Mouse (Mus musculus) liver, postnatal 0 days (tissue): ENCODE measurements around the gene Got2. TPM values are rescaled to one million over a fixed set of nuclear protein-coding genes. Genes with fewer than 3 reads are reported as not detected.
"Not testable (repeated sequence)": the region's sequence is repeated elsewhere in the genome, so short reads cannot be mapped to it uniquely, and the experiment has no call there.

ENCODE experiments used
- ATAC-seq: fragments of 200-750 bp; cut with Nextera tagmentation; 2 replicates; pipeline ENCODE4 v1.8.0; 2017; ENCODE audit warnings: mild to moderate bottlenecking, moderate library complexity
- DNase-seq: peaks from one replicate; pipeline ENCODE4 v3.0.0-alpha.2; 2016
- H3K27ac ChIP-seq: fragments of 300-500 bp; sonication (generic); 2 replicates; pipeline ENCODE4 v1.5.1; 2014; ENCODE audit warnings: antibody characterized with exemption, moderate library complexity, mild to moderate bottlenecking, low read depth
- H3K27me3 ChIP-seq: fragments of 300-500 bp; sonication (generic); 2 replicates; pipeline ENCODE4 v1.6.1; 2014; ENCODE audit warnings: low read length, control low read depth, mixed read lengths; ENCODE audit not compliant: insufficient read depth
- H3K36me3 ChIP-seq: fragments of 300-500 bp; sonication (generic); replicated peaks from 2 replicates; pipeline ENCODE4 v1.6.1; 2014; ENCODE audit warnings: mild to moderate bottlenecking, control low read depth, low read length, moderate library complexity, mixed read lengths; ENCODE audit not compliant: insufficient read depth
- H3K4me1 ChIP-seq: fragments of 300-500 bp; sonication (generic); 2 replicates; pipeline ENCODE4 v1.6.1; 2014; ENCODE audit warnings: antibody characterized with exemption, mild to moderate bottlenecking, control low read depth; ENCODE audit not compliant: insufficient read depth
- H3K4me2 ChIP-seq: fragments of 300-500 bp; sonication (generic); 2 replicates; pipeline ENCODE4 v1.6.1; 2014; ENCODE audit warnings: low read depth, mild to moderate bottlenecking, low read length, moderate library complexity, mixed read lengths
- H3K4me3 ChIP-seq: fragments of 300-500 bp; sonication (generic); 2 replicates; pipeline ENCODE4 v1.5.1; 2014; ENCODE audit warnings: low read depth, low read length
- H3K9ac ChIP-seq: fragments of 300-500 bp; sonication (generic); replicated peaks from 2 replicates; pipeline ENCODE4 v1.6.1; 2014; ENCODE audit warnings: mild to moderate bottlenecking, moderate library complexity
- H3K9me3 ChIP-seq: fragments of 300-500 bp; sonication (generic); 2 replicates; pipeline ENCODE4 v1.6.1; 2016; ENCODE audit warnings: mild to moderate bottlenecking, control low read depth, low read length, mixed read lengths
- CTCF ChIP-seq: sonication (generic); IDR thresholded peaks from 2 replicates; pipeline ENCODE4 v1.5.1; 2016; ENCODE audit warnings: antibody characterized with exemption, low read depth
- EP300 ChIP-seq: IDR thresholded peaks from 2 replicates; pipeline ENCODE4 v1.6.1; 2016; ENCODE audit warnings: antibody characterized with exemption, low read depth, mild to moderate bottlenecking
- WGBS: fragments of 180-500 bp; shearing (Covaris S2); extraction: QIAGEN DNeasy Blood & Tissue Kit; methylation state at CpG from one replicate; pipeline ENCODE4 v1.1.7; 2014; ENCODE audit not compliant: insufficient replicate concordance; 5-methylcytosine and 5-hydroxymethylcytosine counted together
- polyA plus RNA-seq: library from polyadenylated mRNA; unstranded; fragments of >200 nt; fragmentation: Nextera tagmentation; extraction: Ambion mirVana; gene quantifications from 2 replicates; pipeline ENCODE4 v1.2.1, GENCODE M21; 2015

The Got2 gene
- polyA plus RNA-seq, 1 experiment from 2014 or later: 308 TPM

- 61% methylated on average over 12 of the region's 12 CpGs for WGBS
- Histone ChIP-seq H3K27ac (peak overlapping the region; percentile 75; the same call in 1 of the 2 replicates), H3K9ac (peak overlapping the region; percentile 30; the same call in 1 of the 2 replicates), H3K4me3 (no peak overlapping the region), H3K27me3 (no peaks in the 10 kb centered on the region), H3K36me3 (peaks cover 41% of the 10 kb centered on the region), H3K4me1 (peaks cover 14% of the 10 kb centered on the region), H3K9me3 (no peaks in the 10 kb centered on the region), H3K4me2 (peak overlapping the region; percentile 15)
- ATAC-seq (no peak), DNase-seq (peak; percentile 74)
- TF ChIP-seq CTCF (no peak), EP300 (no peak)
Measured at GRCm38 (mm10) chr8:95878176-95878962, 10.0 kb downstream of the Got2 start.

- H3K27ac ChIP-seq: no peak overlapping the region
- peaks cover 14% of the 10 kb centered on the region for H3K4me1 ChIP-seq
- H3K27me3 ChIP-seq: no peaks in the 10 kb centered on the region
- H3K36me3 ChIP-seq: peaks cover 68% of the 10 kb centered on the region
- 92% methylated on average over 7 of the region's 7 CpGs for WGBS
- H3K4me2 ChIP-seq: no peak overlapping the region
- H3K9ac ChIP-seq: no peak overlapping the region
- no peak for TF ChIP-seq CTCF
- TF ChIP-seq EP300: no peak
- DNase-seq (no peak), ATAC-seq (no peak)
- H3K9me3 ChIP-seq: no peaks in the 10 kb centered on the region
- H3K4me3 ChIP-seq: no peak overlapping the region
Measured at GRCm38 (mm10) chr8:95875270-95875669, 13.1 kb downstream of the Got2 start.

GRCm38 (mm10) chr8:95871690-95872089 is 16.7 kb downstream of the Got2 start:
- H3K9me3 ChIP-seq: no peaks in the 10 kb centered on the region
- H3K4me2 ChIP-seq: no peak overlapping the region
- no peak overlapping the region for H3K9ac ChIP-seq
- ATAC-seq: no peak
- H3K4me3 ChIP-seq: no peak overlapping the region
- no peak for DNase-seq
- no peak overlapping the region for H3K27ac ChIP-seq
- TF ChIP-seq EP300: no peak
- no peak for TF ChIP-seq CTCF
- H3K27me3 ChIP-seq: no peaks in the 10 kb centered on the region
- WGBS: 85% methylated on average over 16 of the region's 16 CpGs
- no peaks in the 10 kb centered on the region for H3K4me1 ChIP-seq
- peaks cover 90% of the 10 kb centered on the region for H3K36me3 ChIP-seq

- not testable (repeated sequence) for H3K4me2 ChIP-seq, H3K27me3 ChIP-seq, H3K4me3 ChIP-seq, H3K9me3 ChIP-seq, H3K27ac ChIP-seq, H3K9ac ChIP-seq, ATAC-seq, H3K4me1 ChIP-seq
- peaks cover 38% of the 10 kb centered on the region for H3K36me3 ChIP-seq
- DNase-seq: peak; percentile 9
- WGBS: 93% methylated on average over 17 of the region's 18 CpGs
Measured at GRCm38 (mm10) chr8:95864851-95865250, 23.5 kb downstream of the Got2 start.

- not testable (repeated sequence) for H3K4me1 ChIP-seq, H3K9me3 ChIP-seq, DNase-seq, H3K4me2 ChIP-seq, H3K9ac ChIP-seq, H3K4me3 ChIP-seq, H3K27me3 ChIP-seq, H3K27ac ChIP-seq
- peak; percentile 46 for ATAC-seq
- WGBS: 65% methylated on average over 10 of the region's 11 CpGs
- H3K36me3 ChIP-seq: peaks cover 28% of the 10 kb centered on the region
Measured at GRCm38 (mm10) chr8:95863761-95864440, 24.4 kb downstream of the Got2 start.

- Histone ChIP-seq H3K27ac (no peak overlapping the region), H3K9me3 (no peaks in the 10 kb centered on the region), H3K9ac (no peak overlapping the region), H3K4me1 (peaks cover 11% of the 10 kb centered on the region), H3K36me3 (no peaks in the 10 kb centered on the region), H3K27me3 (no peaks in the 10 kb centered on the region), H3K4me3 (no peak overlapping the region), H3K4me2 (no peak overlapping the region)
- DNase-seq (no peak), ATAC-seq (no peak)
- TF ChIP-seq EP300 (no peak), CTCF (no peak)
- 74% methylated on average over 6 of the region's 6 CpGs for WGBS
Measured at GRCm38 (mm10) chr8:95854174-95854573, 34.2 kb downstream of the Got2 start.
